Mouse (Mus musculus) thymus, postnatal 14 days (tissue): Measurements from ENCODE around the gene Psmc1.

Experiments used
- DNase-seq: peaks from one replicate; pipeline ENCODE4 v3.0.0; 2021

Gene Psmc1

DNA sequence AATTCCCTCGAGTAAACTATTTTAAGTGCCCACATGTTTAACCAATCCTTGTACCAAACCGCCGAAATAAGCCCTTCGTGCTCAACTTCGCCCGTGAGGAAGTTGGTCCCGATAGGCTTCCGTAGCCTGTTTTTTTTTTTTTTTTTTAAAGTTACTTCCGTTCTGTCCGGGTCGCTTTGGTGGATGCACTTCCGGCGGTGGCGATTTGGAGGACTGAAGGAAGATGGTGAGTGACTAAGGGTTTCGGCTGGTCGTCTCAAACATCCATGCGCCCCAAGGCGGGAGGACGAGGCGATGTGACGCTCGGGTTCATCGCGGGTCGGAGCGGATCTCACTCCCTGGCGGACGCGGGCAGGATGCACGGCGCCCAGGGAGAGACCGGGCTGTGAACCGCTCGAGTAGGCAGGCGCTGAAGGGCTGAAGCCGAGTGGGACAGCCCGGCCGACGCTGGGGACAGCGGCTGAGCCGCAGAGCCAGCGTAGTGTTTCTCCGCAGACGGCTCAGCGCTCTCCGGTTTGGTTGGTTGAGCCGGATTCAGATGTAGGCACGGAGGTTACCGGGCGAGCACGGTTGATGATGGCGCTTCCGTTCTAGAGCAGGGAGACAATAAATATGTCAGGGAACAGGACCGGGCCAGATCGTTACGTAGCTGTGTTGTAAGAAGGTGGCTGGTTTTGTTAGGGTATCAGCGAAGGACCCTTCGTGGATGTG, at the start of gene Psmc1:
Psmc1 (plus strand) TSS at position 169 of the 711 bp plus-strand sequence.
- DNase-seq = peak; percentile 83

DNA sequence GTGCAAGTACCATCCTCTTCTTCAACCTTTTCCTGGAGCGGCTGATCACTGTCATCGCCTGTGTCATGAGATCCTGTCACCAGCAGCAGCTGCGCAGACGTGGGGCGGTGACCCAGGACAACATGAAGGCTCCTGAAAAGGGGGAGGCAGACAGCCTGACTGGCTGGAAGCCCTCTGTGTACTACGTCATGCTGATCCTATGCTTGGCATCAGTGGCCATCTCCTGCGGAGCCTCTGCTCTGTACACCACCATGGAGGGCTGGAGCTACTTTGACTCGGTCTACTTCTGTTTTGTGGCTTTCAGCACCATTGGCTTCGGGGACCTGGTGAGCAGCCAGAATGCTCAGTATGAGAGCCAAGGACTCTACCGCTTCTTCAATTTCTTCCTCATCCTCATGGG, 48.9 kb upstream of the Psmc1 start:
- DNase-seq = no peak

DNA sequence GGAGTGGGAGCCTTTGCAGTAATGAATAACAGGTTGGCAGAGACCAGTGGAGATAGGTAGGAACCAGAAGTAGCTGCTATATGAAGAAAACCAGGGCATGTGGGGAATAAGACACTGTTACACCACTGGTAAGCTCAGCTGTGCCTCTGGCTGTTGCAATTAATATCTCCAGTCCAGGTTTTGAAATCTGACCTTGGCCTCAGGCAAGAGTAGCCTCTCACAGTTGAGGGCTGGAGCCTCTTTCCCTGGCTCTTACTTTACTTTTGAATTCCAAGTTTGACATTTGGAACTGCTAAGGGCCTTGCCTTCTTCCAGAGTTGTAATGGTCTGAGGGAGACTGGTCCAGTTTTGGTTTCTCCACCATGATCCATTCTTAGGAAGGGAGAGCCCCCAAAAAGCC, 48.1 kb upstream of the Psmc1 start:
- DNase-seq = no peak

DNA sequence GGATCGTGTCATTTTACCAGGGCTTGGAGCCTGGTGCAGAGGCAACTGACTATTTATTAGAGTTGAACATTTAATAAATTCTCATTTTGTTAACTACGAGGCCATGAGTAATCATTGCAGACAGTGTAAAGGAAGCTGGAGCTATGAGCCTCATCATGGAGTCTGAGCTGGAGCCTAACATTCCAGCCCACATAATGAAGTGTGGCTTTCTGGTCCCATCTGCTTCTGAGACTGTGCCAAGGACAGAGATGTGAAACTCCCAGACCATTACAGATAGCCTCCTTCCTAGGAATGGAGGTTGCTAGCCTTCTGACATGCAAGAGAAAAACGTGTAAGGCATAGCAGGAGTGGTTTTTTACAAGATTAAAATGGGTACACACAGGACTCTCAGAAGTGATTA, 47.4 kb upstream of the Psmc1 start:
- DNase-seq = no peak

DNA sequence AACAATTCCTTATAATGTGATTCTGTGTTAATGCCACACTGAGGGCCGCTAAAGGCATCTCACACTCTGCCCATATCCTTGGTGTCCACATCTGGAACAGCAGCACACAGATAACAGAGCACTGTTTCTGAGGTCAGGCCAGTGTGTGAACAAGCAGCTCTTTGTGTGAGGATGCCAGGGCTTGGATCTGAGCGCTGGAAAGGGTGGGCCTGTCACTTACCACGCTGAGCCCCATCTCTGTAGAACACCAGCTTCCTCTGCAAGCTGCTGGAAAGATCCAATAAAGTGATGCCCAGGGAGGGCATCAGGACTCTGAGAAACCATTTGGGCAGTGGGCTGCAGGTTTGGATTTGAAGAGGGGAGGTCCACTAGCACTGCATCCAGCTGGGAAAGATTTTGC, 44.8 kb upstream of the Psmc1 start:
- DNase-seq = no peak

DNA sequence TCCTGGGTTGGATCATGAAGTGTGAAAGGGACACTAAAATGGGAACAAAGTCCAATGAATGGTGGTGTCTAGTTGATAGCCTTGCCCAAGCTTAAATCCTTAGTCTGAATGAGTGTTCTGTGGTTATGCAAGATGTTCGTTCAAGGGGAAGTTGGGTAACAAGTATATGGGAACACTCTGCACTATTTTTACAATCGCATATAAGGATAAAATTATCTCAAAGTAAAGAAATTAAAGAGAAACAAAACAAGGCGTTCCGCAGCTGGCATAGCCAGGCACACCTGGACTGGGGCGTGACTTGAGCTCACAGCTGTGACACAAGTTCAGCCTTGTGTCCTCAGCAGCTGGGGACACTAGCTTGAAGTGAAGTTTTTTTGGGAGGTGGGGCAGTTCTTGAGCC, 42.5 kb upstream of the Psmc1 start:
- peak; percentile 43 for DNase-seq

DNA sequence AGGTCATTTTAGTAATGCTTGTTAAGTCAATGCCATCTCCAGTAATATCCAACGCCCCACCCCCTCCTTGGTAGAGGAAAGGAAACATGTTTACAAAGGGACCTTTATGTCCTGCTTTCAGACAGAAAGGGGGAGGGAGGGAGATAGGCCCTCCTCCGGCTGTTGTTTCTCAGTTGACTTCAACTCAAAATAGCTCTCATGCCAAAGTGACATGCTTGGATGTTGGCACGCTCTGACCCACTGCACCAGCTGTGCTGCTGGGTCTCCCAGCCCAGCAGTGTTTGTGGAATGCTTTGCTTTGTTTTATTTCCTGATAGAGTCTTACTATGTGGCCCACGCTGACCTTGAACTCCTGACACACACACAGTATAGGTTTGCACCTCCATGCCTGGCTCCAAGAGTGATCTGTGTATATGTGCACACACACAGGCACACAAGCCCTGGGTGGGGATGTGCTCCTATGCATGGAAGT, 36.7 kb upstream of the Psmc1 start:
- no peak for DNase-seq

DNA sequence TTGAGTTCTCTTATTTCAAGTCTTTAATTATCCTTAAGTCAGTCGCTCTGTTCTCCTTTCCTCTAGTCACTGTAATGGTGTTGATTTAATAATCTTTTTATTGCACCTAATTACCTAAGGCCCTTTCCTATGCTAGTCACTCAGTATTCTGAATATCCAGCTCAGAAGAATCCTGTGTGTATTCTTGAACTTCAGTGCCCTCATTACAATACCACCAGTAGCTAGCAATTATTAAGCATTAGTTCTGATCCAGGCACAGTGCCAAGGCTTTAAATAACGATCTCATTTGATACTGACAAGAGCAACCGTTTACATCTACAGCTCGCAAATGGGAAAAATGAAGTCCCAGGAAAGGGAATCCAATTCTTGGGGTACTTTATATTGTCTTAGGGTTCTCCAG, 34.2 kb upstream of the Psmc1 start:
- DNase-seq = no peak

DNA sequence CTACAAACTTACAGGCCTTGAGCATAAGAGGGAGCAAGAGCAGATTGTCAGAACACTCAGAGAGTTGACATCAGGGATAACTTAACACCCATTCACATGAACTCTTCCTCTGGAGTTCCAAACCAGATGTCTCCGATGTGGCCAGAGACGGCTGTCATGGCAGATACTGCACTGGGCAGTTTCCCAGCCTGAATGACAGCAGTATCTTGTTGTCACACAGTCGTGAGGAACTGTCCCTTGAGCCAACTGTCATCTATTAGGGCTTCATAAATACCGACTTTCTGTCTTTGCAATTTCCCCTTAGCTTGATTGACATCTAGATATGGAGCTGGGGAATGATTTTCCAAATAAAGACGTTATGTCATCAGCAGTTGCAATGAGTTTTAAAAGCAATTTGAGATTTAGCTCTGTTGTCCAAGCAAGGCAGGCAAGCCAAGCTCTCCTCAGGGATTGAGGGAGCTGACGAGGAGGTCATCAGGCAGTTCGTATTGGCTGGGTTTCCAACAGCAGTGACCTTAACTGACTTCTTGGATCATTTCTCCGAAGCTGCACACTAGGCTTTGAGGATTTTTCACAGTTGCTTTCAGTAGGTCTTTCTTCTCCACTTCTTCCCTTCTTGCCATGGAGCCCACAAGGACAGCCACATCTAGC, 30.2 kb upstream of the Psmc1 start:
- no peak for DNase-seq

DNA sequence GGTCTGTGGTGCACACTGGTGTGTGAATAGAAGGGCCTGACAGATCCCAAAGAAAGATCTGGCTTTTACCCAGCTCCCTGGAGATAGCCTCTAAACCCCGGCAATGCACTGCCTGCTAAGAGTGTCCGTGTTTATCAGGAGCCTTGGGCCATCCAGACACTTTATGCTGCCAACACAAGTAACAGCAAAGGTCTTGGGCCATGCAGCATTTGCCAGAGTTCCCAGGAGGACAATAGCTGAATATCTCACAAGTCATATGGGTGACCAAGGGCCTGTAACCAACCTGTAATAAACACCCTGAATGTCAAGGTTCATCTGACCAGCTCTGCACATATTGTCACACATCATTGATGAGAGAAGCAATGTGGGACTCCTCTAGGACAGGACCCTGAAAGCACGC, 21.9 kb upstream of the Psmc1 start:
- DNase-seq = no peak

DNA sequence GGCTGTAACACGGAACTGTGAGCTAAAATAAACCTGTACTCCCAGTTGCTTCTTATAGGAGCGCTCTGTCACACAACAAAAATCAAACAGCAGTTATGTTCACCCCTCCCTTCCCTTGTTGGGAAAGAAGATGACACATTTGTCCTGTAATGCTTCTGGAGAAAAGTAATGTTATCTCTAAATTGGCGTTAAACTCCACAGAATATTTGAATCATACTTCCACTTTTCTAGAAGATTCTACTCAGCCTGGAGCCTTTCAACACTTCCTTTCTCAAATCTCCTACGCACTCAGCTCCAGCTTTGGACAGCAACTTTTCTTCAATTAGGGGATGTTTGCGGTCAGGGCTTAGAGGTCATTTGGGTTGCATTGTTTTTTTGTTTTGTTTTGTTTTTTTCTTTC, 20.7 kb upstream of the Psmc1 start:
- no peak for DNase-seq

DNA sequence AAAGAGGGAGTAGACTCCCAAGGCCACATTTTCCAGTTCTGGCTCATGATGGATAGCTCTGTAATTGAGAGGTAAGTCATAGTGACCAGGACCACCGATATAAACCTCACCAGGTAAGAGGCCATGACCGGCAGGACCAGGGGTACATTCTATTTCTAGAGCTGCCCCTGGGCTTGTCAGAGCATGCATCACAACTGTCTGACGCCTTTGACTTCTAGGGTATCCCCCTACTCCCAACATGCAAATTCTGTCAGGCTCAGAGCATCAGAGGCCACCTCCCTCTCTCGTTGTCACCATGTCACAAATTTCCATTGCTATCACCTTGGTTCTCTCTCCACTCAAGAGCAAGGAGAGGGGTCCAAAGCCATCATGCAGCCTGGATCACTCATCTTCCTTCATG, 19.2 kb upstream of the Psmc1 start:
- DNase-seq = no peak

DNA sequence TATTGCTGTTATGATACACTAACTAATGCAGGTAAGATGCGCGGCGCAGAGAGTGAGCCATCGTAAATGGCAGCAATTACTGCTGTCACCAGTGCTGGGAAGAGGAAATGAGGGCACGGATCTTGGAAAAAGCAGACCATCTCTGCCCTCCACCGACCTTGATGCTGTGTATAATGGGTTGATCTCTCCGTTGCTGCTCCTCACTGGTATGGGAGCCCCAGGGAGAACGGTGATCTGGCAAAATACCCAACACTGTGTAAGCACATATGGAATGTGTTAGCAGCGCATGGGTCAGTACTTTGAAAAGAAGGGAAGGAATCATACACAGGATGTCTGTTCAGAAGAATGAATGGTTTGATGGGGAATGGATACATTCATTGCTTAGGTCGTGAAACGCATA, 16.9 kb upstream of the Psmc1 start:
- no peak for DNase-seq

DNA sequence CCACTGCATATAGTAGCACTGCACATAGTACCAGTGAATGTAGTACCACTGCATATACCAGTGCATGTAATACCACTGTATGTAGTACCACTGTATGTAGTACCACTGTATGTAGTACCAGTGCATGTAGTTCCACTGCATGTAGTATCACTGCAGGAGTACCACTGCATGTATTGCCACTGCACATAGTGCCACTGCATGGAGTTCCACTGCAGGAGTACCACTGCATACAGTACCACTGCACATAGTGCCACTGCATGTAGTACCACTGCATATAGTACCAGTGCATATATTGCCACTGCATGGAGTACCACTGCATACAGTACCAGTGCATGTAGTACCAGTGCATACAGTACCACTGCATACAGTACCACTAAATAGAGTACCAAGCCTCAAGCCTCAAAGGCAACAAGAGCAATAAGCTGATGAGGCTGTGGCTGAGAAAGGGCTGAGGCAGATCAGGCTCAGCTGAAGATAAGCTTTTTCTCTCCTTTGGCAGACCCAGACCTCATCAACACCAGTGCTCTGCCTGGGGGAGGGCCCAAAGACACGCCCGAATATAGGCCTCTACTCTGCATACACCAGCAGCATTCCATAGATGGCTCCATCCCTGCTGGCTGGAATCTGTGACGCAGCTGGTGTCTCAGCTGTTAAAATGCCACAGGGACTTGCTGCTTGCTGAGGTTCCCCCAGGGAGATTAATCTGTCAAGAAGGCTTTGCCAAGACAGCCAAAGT, 9.8 kb upstream of the Psmc1 start:
- no peak for DNase-seq

DNA sequence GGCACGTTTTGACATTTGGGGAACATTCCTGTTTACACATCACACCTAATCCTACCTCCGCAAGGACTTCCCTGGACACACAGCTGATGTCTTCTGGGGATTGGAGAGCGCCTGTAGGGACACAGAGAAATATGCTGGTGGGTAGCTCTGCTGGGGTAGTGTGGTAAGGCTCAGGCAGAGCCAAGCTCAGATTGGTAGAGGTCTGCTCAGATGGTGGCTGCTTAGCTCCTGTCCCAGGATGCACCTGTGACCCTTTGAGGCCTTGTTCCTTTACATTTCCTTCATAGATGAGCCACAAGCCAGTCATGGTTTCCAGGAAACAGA, 9.3 kb upstream of the Psmc1 start:
- DNase-seq = no peak

DNA sequence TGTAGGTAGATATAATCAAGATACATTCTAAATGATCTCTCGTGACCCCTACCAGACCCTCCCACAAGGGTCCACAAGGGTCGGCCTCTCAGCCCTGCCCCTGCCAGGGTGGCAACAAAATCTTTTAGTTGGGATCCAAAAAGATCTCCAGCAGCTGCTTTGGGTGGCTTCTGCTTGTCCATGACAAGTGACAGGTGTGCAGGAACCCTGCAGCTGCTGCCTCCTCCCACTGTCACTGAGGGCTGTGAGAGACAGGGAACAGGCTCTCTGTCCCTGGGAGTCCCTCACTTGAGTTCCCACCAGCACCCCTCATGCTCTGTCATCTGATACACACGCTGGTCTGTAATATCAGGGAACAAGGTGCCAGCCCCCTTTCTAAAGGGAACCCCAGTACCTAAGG, 8.3 kb upstream of the Psmc1 start:
- no peak for DNase-seq

DNA sequence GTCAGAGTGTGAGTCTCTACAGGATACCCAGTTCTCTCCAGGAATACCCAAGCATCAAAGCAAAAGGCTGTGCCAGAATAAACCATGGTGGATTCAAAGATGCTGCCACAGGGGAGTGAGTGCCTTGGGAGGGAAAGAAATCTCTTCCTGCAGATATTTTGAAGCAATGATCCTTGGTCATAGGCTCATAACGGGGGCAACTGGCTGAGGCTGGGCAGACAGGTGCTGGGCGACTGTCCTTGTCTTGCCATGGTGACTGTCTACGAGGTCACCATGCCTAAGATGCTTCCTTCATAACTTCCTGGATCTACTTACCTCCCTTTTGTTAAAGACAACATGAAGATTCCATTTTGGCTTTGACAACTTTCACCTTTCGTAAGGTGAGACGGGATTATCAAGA, 5.4 kb upstream of the Psmc1 start:
- no peak for DNase-seq

DNA sequence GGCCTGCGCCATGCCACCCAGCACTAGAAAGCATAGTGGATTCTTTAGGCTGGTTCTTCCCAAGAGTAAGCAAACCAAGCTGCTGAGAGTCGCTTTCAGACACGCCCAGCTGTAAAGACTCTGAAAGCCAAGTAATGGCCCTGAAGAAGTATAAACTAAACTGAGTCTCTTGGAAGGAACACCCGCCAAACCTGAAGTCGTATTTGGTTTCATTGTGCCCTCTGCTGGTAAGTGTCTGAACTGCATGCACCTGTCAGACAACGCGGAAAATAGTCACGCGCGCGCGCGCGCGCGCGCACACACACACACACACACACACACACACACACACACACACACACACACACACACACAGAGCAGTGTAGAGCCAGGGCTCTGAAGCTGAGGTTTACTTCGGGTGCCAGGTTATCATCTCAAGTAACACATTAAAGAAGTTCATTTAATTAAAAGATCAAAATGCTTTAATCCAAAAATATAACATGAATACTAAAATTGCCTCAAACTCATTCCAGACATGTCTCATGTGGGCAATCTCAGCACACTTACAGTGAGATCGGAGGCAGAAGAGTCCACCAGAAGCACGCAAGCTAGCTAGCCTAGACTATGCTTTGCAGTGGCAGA, 3.6 kb upstream of the Psmc1 start:
- peak; percentile 81 for DNase-seq

DNA sequence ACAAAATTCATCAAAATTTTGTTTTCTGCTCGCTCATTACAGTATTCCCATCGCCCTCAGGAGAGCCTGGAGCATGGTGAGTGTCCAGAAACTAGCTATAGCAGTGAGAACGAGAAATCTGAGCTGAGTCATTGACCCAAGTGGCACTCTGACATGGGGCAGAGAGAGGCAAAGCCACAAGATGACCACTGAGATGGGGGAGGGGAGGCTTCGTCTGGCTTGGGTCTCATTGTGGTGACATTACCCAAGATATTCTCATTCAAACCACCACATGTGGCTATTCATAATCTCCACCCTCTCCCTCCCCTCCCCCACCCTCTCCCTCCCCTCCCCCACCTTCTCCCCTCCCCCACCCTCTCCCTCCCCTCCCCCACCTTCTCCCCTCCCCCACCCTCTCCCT, 2.5 kb upstream of the Psmc1 start:
- no peak for DNase-seq

DNA sequence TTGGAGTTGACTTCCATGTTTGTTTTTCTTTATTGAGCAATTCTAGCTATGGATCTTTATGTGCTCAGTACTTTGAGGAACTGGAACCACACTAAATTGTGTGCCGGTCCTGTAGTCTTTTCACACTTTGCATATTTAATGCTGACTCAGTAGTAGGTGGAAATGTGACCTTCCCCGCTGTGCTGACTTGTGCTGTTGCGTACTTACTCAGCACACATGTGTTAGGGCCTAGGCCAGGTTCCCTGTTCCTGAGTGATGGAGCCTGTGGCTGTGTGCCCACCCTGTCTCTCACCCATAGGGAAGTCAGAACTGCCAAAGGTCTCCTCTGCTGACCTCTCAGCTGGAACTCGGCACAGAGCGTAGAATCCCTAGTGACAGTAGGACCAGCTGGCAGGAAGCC, 6.0 kb downstream of the Psmc1 start:
- DNase-seq = no peak

DNA sequence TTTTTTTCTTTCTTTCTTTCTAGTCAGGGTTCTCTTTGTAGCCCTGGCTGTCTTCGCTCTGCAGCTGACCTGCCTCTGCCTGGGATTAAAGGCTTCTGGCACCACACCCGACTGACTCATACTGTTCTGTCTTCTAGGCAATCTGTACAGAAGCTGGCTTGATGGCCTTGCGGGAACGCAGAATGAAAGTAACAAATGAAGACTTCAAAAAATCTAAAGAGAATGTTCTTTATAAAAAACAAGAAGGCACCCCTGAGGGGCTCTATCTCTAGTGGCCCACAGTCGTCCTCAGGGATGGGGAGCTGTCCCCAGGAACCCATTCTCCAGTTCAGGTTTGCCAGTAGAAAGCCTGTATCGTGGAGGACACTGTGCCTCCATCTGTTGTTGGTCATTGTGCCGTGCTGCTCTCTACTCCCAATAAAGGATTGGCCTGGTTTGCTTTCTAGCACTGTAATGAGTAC, 13.0 kb downstream of the Psmc1 start:
- DNase-seq = no peak

DNA sequence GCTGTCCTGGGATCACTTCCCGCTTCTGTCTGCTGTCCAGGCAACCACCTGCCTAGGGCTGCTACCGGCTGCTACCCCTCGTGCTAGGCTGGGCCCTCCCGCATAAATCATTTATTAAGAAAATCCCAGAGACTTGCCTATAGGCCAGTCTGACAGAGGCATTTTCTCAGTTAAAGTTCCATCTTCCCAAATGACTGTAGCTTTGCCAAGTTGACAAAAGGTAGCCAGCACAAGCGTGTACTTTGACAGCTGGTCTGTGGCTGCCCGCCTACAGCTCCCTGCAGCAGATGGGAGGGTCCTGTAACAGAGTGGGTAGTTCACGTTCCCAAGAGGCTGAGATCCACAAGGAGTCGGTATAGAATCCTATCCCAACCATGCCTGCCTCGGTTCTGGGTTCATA, 13.5 kb downstream of the Psmc1 start:
- no peak for DNase-seq

DNA sequence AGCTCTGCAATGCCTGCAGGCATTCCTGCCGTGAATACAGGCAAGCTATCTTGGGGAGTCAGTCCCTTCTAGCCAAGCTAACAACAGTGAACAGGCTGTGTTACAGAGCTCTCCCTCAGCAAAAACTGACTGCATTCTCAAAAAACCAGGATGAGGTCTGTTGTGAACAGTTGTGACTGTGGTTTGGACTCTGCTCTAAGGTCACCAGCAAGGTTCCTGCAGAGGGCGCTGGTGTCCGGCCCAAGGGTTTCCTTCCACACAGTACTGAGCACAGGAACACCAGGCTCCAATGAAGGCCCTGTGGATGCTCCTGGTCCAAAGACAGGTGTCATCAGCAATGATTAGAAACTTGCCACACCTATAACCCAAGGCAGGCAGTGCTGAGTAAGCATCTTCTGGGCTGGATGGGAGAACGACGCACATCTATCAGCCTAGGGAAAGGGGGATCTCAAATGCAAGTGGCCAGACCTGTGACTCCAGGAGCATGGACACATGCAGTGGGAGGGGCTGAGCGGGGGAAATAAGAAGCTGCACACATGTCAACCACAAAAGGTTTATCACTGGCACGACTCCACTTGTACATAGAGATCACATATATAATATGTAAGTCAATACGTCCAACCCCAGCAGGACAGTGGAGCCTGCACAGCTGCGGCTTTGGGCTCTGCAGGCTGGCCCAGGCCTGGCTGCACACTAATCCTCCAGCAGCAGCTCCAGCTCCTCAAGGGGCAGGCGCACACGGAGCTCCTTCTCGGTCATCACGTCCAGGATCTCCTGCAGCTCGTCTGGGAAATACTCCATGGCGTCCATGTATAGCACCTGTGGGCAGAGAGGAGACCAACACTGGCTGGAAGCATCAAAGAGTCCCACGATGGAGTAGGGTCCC, 15.2 kb downstream of the Psmc1 start:
- DNase-seq = no peak
